Mouse (Mus musculus) retina, postnatal 1 day (tissue): ENCODE results near the gene Olfr1305.

Experiments
- DNase-seq: peaks from one replicate; pipeline ENCODE4 v3.0.0-alpha.2; 2012

Gene Olfr1305

GRCm38 (mm10) chr2:111877049-111877448, at the start of gene Olfr1305:
TSS of gene Olfr1305 (minus strand) at chr2:111877149.
- no peak for DNase-seq

DNA sequence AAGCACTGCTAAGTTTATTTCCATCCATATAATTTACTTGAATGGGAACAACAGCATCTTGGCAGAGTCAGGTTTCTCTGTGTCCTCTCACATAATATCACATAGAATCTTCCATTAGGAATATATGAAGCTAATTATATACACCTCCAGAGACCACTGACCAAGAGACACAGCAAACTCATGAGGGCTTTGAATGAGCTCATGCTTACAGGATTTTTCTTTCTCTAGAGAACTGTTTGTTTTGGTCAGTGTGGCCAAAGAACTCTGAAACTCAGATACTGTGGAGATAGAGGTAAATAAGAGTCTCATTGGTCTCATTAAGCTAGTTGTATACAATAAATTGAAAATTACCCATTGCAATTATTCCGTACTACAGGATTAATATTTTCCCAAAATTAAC, 39.2 kb upstream of the Olfr1305 start, which contains the start of gene Olfr1306:
Olfr1306 (minus strand) TSS at position 101 of the 400 bp plus-strand sequence.
- no peak for DNase-seq

DNA sequence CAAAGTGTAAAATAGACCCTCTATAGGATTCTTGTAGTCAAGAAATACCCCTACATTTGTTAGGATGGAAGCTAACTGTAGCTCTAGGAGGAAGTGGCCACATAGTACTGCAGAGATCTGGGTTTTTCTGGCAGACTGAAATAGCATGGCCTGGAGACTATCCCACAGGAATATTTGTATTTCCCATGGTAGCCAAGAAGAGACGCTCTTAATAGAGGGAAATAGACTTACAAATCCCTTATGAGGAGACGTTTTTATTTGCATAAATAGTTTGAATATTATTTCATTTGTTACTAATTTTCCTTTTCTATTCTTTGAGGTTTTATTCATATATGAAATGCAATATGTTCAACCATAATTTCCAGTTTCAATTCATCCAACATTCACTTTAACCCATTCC, 56.7 kb downstream of the Olfr1305 start, which contains the start of gene Olfr1303:
Olfr1303 (minus strand) TSS at position 101 of the 400 bp plus-strand sequence.
- no peak for DNase-seq
